Mouse (Mus musculus) kidney, embryonic 16.5 days (tissue): Measurements from ENCODE around the gene Prcp. TPM values are rescaled to one million over a fixed set of nuclear protein-coding genes. Genes with fewer than 3 reads are reported as not detected.
"Not testable (repeated sequence)": the region's sequence is repeated elsewhere in the genome, so short reads cannot be mapped to it uniquely, and the experiment has no call there.

ENCODE experiments used
- ATAC-seq: fragments of 200-750 bp; cut with Nextera tagmentation; 2 replicates; pipeline ENCODE4 v1.8.0; 2017; ENCODE audit warnings: moderate TSS enrichment; ENCODE audit not compliant: low FRiP score, low TSS enrichment
- H3K27ac ChIP-seq: fragments of 300-500 bp; sonication (generic); 2 replicates; pipeline ENCODE4 v1.5.1; 2014; ENCODE audit warnings: low read length
- H3K27me3 ChIP-seq: fragments of 300-500 bp; sonication (generic); 2 replicates; pipeline ENCODE4 v1.6.1; 2014; ENCODE audit warnings: low read length, control low read depth, mixed read lengths; ENCODE audit not compliant: insufficient read depth
- H3K36me3 ChIP-seq: fragments of 300-500 bp; sonication (generic); 2 replicates; pipeline ENCODE4 v1.6.1; 2014; ENCODE audit warnings: low read length, control low read depth, mixed read lengths; ENCODE audit not compliant: insufficient read depth
- H3K4me1 ChIP-seq: fragments of 300-500 bp; sonication (generic); 2 replicates; pipeline ENCODE4 v1.6.1; 2014; ENCODE audit warnings: low read length, control low read depth, mixed read lengths; ENCODE audit not compliant: insufficient read depth
- H3K4me2 ChIP-seq: fragments of 300-500 bp; sonication (generic); replicated peaks from 2 replicates; pipeline ENCODE4 v1.6.1; 2014; ENCODE audit warnings: low read depth, low read length
- H3K4me3 ChIP-seq: fragments of 300-500 bp; sonication (generic); 2 replicates; pipeline ENCODE4 v1.5.1; 2014; ENCODE audit warnings: mild to moderate bottlenecking, low read length
- H3K9ac ChIP-seq: fragments of 300-500 bp; sonication (generic); replicated peaks from 2 replicates; pipeline ENCODE4 v1.6.1; 2014; ENCODE audit warnings: low read length
- H3K9me3 ChIP-seq: fragments of 300-500 bp; sonication (generic); 2 replicates; pipeline ENCODE4 v1.6.1; 2016; ENCODE audit warnings: low read length, control low read depth
- WGBS: fragments of 180-500 bp; shearing (Covaris S2); extraction: QIAGEN DNeasy Blood & Tissue Kit; methylation state at CpG from one replicate; pipeline ENCODE4 v1.1.7; 2014; 5-methylcytosine and 5-hydroxymethylcytosine counted together
- polyA plus RNA-seq: library from polyadenylated mRNA; unstranded; fragments of >200 nt; fragmentation: Nextera tagmentation; extraction: Ambion mirVana; gene quantifications from 2 replicates; pipeline ENCODE4 v1.2.1, GENCODE M21; 2015

Prcp gene
- polyA plus RNA-seq, 1 experiment from 2014 or later = 23.0 TPM

DNA sequence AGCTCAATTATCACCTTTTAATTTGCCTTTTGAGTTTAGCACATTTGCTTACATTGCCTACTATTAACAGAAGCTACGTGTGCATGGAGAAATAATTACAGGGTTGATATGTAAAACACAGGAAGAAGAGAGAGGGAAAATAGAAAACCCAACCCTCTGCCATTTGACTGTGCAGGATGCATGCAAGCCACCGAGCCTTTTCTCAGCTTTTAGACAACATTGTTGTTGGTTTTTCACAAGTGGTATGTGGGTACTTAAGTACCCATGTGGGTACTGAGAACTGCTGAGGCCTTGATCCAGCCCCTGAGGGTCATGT, 46.5 kb downstream of the Prcp start:
- Histone ChIP-seq H3K36me3 (no peaks in the 10 kb centered on the region), H3K4me1 (no peaks in the 10 kb centered on the region), H3K9me3 (no peaks in the 10 kb centered on the region), H3K4me2 (no peak overlapping the region), H3K27ac (no peak overlapping the region), H3K9ac (no peak overlapping the region), H3K4me3 (no peak overlapping the region), H3K27me3 (no peaks in the 10 kb centered on the region)
- WGBS = 69% methylated on average over 2 of the region's 2 CpGs
- ATAC-seq = no peak

DNA sequence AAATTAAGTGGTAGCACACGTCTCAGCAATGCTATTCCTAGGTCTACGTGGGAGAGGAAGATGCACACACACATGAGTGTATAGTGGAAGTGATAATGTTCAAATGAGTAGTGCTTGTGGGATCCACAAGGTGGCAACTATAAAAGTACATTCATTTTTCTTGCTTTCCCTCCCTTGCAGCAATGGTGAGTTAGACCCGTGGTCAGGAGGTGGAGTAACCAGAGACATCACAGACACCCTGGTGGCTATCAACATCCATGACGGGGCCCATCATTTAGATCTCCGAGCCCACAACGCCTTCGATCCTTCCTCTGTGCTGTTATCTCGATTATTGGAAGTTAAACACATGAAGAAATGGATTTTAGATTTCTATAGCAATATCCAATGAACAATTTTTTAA, 58.5 kb downstream of the Prcp start:
- Histone ChIP-seq H3K36me3 (no peaks in the 10 kb centered on the region), H3K27ac (no peak overlapping the region), H3K4me3 (no peak overlapping the region), H3K27me3 (no peaks in the 10 kb centered on the region), H3K9me3 (no peaks in the 10 kb centered on the region), H3K4me2 (no peak overlapping the region), H3K4me1 (no peaks in the 10 kb centered on the region), H3K9ac (no peak overlapping the region)
- WGBS = 86% methylated on average over 8 of the region's 8 CpGs
- no peak for ATAC-seq

DNA sequence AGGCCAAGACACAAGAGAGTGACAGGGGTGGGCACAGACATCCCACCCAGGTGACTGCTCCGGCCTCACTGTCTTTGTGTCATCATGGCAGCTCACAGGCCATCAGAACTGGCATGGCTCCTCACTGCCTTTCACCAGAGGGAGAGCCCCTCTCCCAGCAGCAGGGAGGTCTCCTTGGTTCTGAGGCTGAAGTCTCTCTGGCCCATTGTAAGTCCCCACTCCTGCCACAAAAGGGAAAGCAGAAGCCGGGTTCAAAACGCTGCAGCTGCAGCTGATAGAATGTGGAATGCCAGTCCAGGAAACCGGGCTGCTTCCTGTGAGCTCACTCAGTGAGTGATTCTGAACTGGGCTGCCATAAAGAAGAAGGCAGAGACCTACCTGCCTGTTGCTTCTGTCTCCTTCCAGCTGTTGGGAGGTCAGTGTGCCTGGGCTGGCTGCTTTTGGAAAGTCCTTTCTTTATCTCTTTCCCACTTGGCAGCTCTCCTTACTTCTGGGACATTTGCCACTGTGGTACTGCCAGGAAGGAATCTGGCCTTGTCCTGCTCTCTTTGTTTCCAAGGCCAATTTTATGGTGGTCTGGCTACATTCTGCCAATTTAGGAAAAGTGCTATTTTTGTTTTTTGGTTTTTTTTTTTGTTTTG, 59.2 kb downstream of the Prcp start:
- H3K9ac ChIP-seq, H3K36me3 ChIP-seq, H3K4me2 ChIP-seq, H3K27ac ChIP-seq, H3K4me3 ChIP-seq, H3K27me3 ChIP-seq, H3K9me3 ChIP-seq, H3K4me1 ChIP-seq: not testable (repeated sequence)
- 0 out of 2 replicates have a peak, but pooled peaks have one; percentile 12 for ATAC-seq
- WGBS = 82% methylated on average over 4 of the region's 4 CpGs

DNA sequence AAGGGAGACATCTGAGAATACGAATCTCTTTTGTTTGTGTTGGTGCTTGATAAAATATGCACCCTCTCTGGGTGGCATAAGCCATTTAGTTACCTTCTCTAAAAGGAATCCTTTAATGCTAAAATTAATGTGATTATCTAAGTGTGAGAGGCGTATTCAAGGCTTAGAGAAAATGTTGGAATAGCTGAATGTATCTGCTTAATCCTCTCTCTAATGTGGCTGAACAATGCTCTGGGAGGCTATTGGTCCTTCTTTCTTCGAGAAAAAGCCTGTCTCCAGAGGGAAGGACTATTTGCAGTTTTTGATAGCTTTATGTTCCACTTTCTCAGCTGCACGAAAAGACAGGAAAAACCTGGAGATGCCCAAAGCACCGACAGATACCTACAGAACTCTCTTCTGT, 62.5 kb downstream of the Prcp start:
- no peaks in the 10 kb centered on the region for H3K4me1 ChIP-seq
- no peak overlapping the region for H3K9ac ChIP-seq
- H3K4me3 ChIP-seq = no peak overlapping the region
- no peak overlapping the region for H3K27ac ChIP-seq
- H3K27me3 ChIP-seq = no peaks in the 10 kb centered on the region
- H3K4me2 ChIP-seq = no peak overlapping the region
- WGBS = 69% methylated on average over 5 of the region's 5 CpGs
- no peak for ATAC-seq
- H3K36me3 ChIP-seq = no peaks in the 10 kb centered on the region
- H3K9me3 ChIP-seq = no peaks in the 10 kb centered on the region

DNA sequence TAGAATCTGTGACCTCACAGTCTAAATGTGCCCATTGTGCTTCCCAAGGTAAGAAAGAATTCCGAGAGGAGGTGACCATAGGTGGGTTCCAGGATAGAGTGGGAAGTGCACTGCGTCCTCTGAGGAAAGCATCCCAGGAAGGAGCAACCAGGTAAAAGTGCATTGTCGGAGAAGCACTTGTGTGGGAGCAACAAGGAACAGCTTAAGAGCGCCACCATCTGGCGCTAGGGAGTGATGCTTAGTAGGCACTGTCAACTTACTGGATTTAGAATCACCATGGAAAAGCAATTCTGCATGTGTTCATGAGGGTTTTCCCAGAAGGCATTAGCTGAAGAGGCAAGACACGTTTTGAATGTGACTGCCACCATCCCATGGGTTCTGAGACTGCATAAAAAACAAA, 63.7 kb downstream of the Prcp start:
- Histone ChIP-seq H3K4me3 (no peak overlapping the region), H3K4me1 (no peaks in the 10 kb centered on the region), H3K27me3 (no peaks in the 10 kb centered on the region), H3K9me3 (no peaks in the 10 kb centered on the region), H3K4me2 (no peak overlapping the region), H3K9ac (no peak overlapping the region), H3K36me3 (no peaks in the 10 kb centered on the region), H3K27ac (no peak overlapping the region)
- no peak for ATAC-seq
- WGBS = 32% methylated on average over 6 of the region's 6 CpGs

DNA sequence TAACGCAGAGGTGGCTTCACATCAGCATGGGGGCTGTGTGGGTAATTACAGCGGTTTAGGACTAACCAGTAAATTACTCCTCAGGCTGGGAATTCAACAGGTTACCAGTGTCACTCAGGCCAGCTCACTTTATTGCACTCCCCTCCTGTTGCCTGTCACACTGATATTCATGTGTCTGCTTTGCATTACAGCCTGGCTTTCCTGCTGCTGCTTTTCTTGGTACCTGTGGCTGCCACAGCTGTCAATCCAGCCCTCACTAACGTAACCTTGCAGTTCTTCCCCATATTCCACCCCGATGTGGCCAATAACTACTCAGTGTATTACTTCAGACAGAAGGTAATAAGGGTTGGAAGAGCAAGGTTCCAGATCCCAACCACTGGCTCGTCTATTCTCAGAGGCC, 65.5 kb downstream of the Prcp start:
- 45% methylated on average over 5 of the region's 5 CpGs for WGBS
- no peak overlapping the region for H3K4me3 ChIP-seq
- H3K9ac ChIP-seq = no peak overlapping the region
- no peak overlapping the region for H3K4me2 ChIP-seq
- no peaks in the 10 kb centered on the region for H3K27me3 ChIP-seq
- no peak for ATAC-seq
- no peak overlapping the region for H3K27ac ChIP-seq
- H3K36me3 ChIP-seq = no peaks in the 10 kb centered on the region
- no peaks in the 10 kb centered on the region for H3K9me3 ChIP-seq
- H3K4me1 ChIP-seq = no peaks in the 10 kb centered on the region

DNA sequence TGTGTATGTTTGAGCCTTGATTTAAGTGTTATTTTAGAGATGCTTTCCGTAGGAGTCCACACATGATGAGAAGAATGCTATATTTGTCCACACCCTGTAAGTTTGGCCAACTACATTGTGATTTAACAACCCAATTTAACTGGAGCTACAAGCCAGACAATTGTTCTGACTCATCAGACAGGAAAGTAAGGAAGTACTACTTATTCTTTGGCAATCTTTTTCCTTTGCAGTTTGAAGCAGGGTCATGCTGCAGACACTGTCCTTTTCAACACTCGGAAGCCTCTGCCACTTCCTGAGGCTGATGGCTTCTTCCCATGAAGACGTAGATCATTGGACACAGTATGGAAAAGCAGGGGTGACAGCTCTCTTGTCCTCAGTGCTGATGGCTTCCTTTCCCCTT, 76.5 kb downstream of the Prcp start:
- no peak overlapping the region for H3K4me2 ChIP-seq
- H3K4me3 ChIP-seq = no peak overlapping the region
- H3K9me3 ChIP-seq = no peaks in the 10 kb centered on the region
- H3K27me3 ChIP-seq = no peaks in the 10 kb centered on the region
- no peak overlapping the region for H3K9ac ChIP-seq
- H3K27ac ChIP-seq = no peak overlapping the region
- ATAC-seq = peak; percentile 70
- no peaks in the 10 kb centered on the region for H3K36me3 ChIP-seq
- 65% methylated on average over 3 of the region's 3 CpGs for WGBS
- peaks cover 3% of the 10 kb centered on the region; the same call in 1 of the 2 replicates for H3K4me1 ChIP-seq

DNA sequence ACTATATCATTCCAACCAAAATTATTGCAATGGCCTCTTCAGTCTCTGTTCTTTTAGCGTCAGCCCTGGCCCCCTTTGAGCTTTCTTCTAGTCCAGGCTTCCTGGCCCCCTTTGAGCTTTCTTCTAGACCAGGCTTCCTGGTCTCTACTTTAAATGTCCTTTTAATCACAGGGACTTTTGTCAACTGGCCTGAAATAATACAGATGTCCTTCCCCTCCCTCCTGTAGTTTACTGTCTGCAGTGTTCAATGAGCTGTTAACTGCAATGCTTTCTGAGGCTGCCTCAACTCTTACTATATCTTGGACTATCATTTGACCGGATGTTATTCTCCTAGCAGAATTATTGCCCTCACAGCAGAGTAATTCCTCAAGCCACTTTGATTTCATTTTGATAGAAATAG, 77.9 kb downstream of the Prcp start:
- Histone ChIP-seq H3K4me2 (no peak overlapping the region), H3K36me3 (no peaks in the 10 kb centered on the region), H3K27ac (no peak overlapping the region), H3K4me1 (peaks cover 3% of the 10 kb centered on the region; the same call in 1 of the 2 replicates), H3K9ac (no peak overlapping the region), H3K27me3 (no peaks in the 10 kb centered on the region), H3K4me3 (no peak overlapping the region), H3K9me3 (no peaks in the 10 kb centered on the region)
- WGBS = 26% methylated on average over 2 of the region's 2 CpGs
- ATAC-seq = no peak

DNA sequence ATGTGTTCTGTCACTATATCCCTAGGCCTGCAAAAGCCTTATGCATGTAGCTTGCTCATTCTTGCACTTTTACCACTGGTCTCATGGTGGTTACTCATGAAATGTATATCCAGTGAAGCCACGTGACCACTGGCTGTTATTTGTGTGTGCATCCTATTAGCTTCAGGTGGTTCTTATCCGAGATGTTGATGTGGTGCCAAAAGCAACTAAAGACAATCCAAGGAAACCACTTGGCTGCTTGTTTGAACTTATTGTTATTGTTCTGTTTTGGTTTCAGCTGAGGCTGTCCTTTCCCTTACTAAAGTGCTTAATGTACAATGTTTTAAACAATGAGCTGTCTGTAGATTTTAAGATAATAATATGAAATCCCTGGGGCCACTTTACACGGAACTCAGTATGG, 85.5 kb downstream of the Prcp start:
- Histone ChIP-seq H3K27me3 (no peaks in the 10 kb centered on the region), H3K4me2 (no peak overlapping the region), H3K9me3 (no peaks in the 10 kb centered on the region), H3K4me3 (no peak overlapping the region), H3K9ac (no peak overlapping the region), H3K4me1 (no peaks in the 10 kb centered on the region), H3K27ac (no peak overlapping the region), H3K36me3 (no peaks in the 10 kb centered on the region)
- no peak for ATAC-seq
- 53% methylated on average over 3 of the region's 3 CpGs for WGBS

DNA sequence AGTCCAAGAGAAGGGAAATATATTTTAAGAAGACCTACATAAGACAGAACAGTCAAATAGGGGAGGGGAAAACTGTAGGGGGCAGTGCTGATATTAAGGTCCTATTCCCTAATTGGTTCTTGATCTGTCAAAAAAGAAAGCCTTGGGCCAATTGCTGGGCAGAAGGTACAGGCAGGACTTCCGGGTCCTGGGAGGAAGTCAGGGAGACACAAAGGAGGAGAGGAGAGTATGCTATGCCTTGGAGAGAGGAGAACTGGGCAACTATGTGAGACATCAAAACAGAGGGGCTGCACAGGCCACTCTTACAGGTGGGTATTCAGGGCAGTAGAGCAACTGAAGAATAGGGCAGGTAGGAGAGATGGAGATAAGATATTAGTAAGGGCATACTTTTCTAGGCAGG, 87.6 kb downstream of the Prcp start:
- Histone ChIP-seq H3K4me2 (no peak overlapping the region), H3K4me3 (no peak overlapping the region), H3K27me3 (no peaks in the 10 kb centered on the region), H3K36me3 (no peaks in the 10 kb centered on the region), H3K9me3 (no peaks in the 10 kb centered on the region), H3K4me1 (no peaks in the 10 kb centered on the region), H3K27ac (no peak overlapping the region), H3K9ac (no peak overlapping the region)
- 33% methylated on average over 1 of the region's 1 CpGs for WGBS
- ATAC-seq = no peak
